Mouse (Mus musculus): ENCODE data around the gene Tmem203. TPM values are rescaled to one million over a fixed set of nuclear protein-coding genes. Genes with fewer than 3 reads are reported as not detected.
A peak's percentile ranks its signal among the peaks of the same experiment; 100 is the strongest.
"Not testable (repeated sequence)": the region's sequence is repeated elsewhere in the genome, so short reads cannot be mapped to it uniquely, and the experiment has no call there.

Tmem203 gene
- polyA plus RNA-seq, 1 experiment, result 31.9 TPM

GRCm38 (mm10) chr2:25242101-25242506 is 13.1 kb upstream of the Tmem203 start, which contains the start of the genes Rnf208 and Cysrt1:
TSS of gene Rnf208 (plus strand) at chr2:25242255.
TSS of gene Cysrt1 (minus strand) at chr2:25242452.
- TF ChIP-seq CTCF (IDR thresholded peaks at IDR 0.05; ENCODE audit: borderline replicate concordance, insufficient read depth, low read depth, low read length) (no peak), POLR2A (IDR thresholded peaks at IDR 0.05; ENCODE audit: borderline replicate concordance, insufficient read depth, low read length) (peak; percentile 52)
- peak; percentile 57 to 70 for DNase-seq
- under 1% methylated on average over 59 of the region's 59 CpGs for WGBS
- Histone ChIP-seq H3K27ac (ENCODE audit: insufficient read depth, low read length) (peak within 1 kb of the TSS; percentile 80), H3K27me3 (ENCODE audit: control insufficient read depth, insufficient read depth, low read length) (no peaks in the 10 kb centered on the region), H3K4me3 (replicated peaks; ENCODE audit: insufficient read depth, low read depth, low read length) (peak within 1 kb of the TSS; percentile 77), H3K4me1 (ENCODE audit: control insufficient read depth, insufficient read depth, low read length) (peaks cover 48% of the 10 kb centered on the region)

- peak overlapping the region; percentile 77 for H3K4me3 ChIP-seq (replicated peaks; ENCODE audit: insufficient read depth, low read depth, low read length)
- DNase-seq, result no peak
- H3K27ac ChIP-seq (ENCODE audit: insufficient read depth, low read length), result peak overlapping the region; percentile 24
- WGBS, result 47% methylated on average over 8 of the region's 8 CpGs
- H3K27me3 ChIP-seq (ENCODE audit: control insufficient read depth, insufficient read depth, low read length), result no peaks in the 10 kb centered on the region
- no peak for TF ChIP-seq CTCF (IDR thresholded peaks at IDR 0.05; ENCODE audit: borderline replicate concordance, insufficient read depth, low read depth, low read length)
- TF ChIP-seq POLR2A (IDR thresholded peaks at IDR 0.05; ENCODE audit: borderline replicate concordance, insufficient read depth, low read length), result no peak
- peaks cover 49% of the 10 kb centered on the region for H3K4me1 ChIP-seq (ENCODE audit: control insufficient read depth, insufficient read depth, low read length)
Observed at GRCm38 (mm10) chr2:25243342-25243741, 11.9 kb upstream of the Tmem203 start.

- TF ChIP-seq POLR2A (IDR thresholded peaks at IDR 0.05; ENCODE audit: borderline replicate concordance, insufficient read depth, low read length), result no peak
- TF ChIP-seq CTCF (IDR thresholded peaks at IDR 0.05; ENCODE audit: borderline replicate concordance, insufficient read depth, low read depth, low read length), result no peak
- no peak for DNase-seq
- H3K27ac ChIP-seq (ENCODE audit: insufficient read depth, low read length), result peak overlapping the region; percentile 24; the same call in 1 of the 2 replicates
- WGBS, result 73% methylated on average over 4 of the region's 4 CpGs
- peaks cover 49% of the 10 kb centered on the region for H3K4me1 ChIP-seq (ENCODE audit: control insufficient read depth, insufficient read depth, low read length)
- no peaks in the 10 kb centered on the region for H3K27me3 ChIP-seq (ENCODE audit: control insufficient read depth, insufficient read depth, low read length)
- H3K4me3 ChIP-seq (replicated peaks; ENCODE audit: insufficient read depth, low read depth, low read length), result peak overlapping the region; percentile 12
Observed at GRCm38 (mm10) chr2:25244144-25244543, 11.1 kb upstream of the Tmem203 start.

GRCm38 (mm10) chr2:25246183-25247072 is 8.8 kb upstream of the Tmem203 start, which contains the start of gene AL732309.1:
TSS of gene AL732309.1 (minus strand) at chr2:25246863.
- DNase-seq, result peak; percentile 45 to 65
- H3K4me1 ChIP-seq (ENCODE audit: control insufficient read depth, insufficient read depth, low read length), result peaks cover 40% of the 10 kb centered on the region
- 48% methylated on average over 10 of the region's 10 CpGs for WGBS
- peak within 1 kb of the TSS; percentile 62 for H3K27ac ChIP-seq (ENCODE audit: insufficient read depth, low read length)
- TF ChIP-seq POLR2A (IDR thresholded peaks at IDR 0.05; ENCODE audit: borderline replicate concordance, insufficient read depth, low read length), result no peak
- no peak for TF ChIP-seq CTCF (IDR thresholded peaks at IDR 0.05; ENCODE audit: borderline replicate concordance, insufficient read depth, low read depth, low read length)
- no peaks in the 10 kb centered on the region for H3K27me3 ChIP-seq (ENCODE audit: control insufficient read depth, insufficient read depth, low read length)
- H3K4me3 ChIP-seq (replicated peaks; ENCODE audit: insufficient read depth, low read depth, low read length), result no peak within 1 kb of the TSS

GRCm38 (mm10) chr2:25252331-25252730 is 2.9 kb upstream of the Tmem203 start:
- no peak overlapping the region for H3K27ac ChIP-seq (ENCODE audit: insufficient read depth, low read length)
- no peaks in the 10 kb centered on the region for H3K27me3 ChIP-seq (ENCODE audit: control insufficient read depth, insufficient read depth, low read length)
- TF ChIP-seq POLR2A (IDR thresholded peaks at IDR 0.05; ENCODE audit: borderline replicate concordance, insufficient read depth, low read length) (no peak), CTCF (IDR thresholded peaks at IDR 0.05; ENCODE audit: borderline replicate concordance, insufficient read depth, low read depth, low read length) (peak; percentile 45; the same call in 1 of the 2 replicates)
- no peak overlapping the region for H3K4me3 ChIP-seq (replicated peaks; ENCODE audit: insufficient read depth, low read depth, low read length)
- H3K4me1 ChIP-seq (ENCODE audit: control insufficient read depth, insufficient read depth, low read length), result no peaks in the 10 kb centered on the region; the same call in none of the 2 replicates
- 83% methylated on average over 1 of the region's 1 CpGs for WGBS
- no peak for DNase-seq

- not testable (repeated sequence) for H3K4me1 ChIP-seq (ENCODE audit: control insufficient read depth, insufficient read depth, low read length); H3K27ac ChIP-seq (ENCODE audit: insufficient read depth, low read length); H3K27me3 ChIP-seq (ENCODE audit: control insufficient read depth, insufficient read depth, low read length)
- 39% methylated on average over 12 of the region's 12 CpGs for WGBS
- H3K4me3 ChIP-seq (replicated peaks; ENCODE audit: insufficient read depth, low read depth, low read length), result peak overlapping the region; percentile 71
- DNase-seq, result peak in 1 of 2 experiments; percentile 59
- peak; percentile 28; the same call in 1 of the 2 replicates for TF ChIP-seq CTCF (IDR thresholded peaks at IDR 0.05; ENCODE audit: borderline replicate concordance, insufficient read depth, low read depth, low read length)
Observed at GRCm38 (mm10) chr2:25256443-25257109, 1.3 kb downstream of the Tmem203 start.

GRCm38 (mm10) chr2:25257250-25257649 is 2.0 kb downstream of the Tmem203 start:
- 88% methylated on average over 5 of the region's 5 CpGs for WGBS
- not testable (repeated sequence) for H3K4me1 ChIP-seq (ENCODE audit: control insufficient read depth, insufficient read depth, low read length); H3K27ac ChIP-seq (ENCODE audit: insufficient read depth, low read length); H3K27me3 ChIP-seq (ENCODE audit: control insufficient read depth, insufficient read depth, low read length); H3K4me3 ChIP-seq (replicated peaks; ENCODE audit: insufficient read depth, low read depth, low read length); DNase-seq

All from cerebellum, adult 2 months (tissue).